Mouse (Mus musculus) forebrain, embryonic 13.5 days (tissue): ENCODE measurements around the gene Cd55b. TPM values are rescaled to one million over a fixed set of nuclear protein-coding genes. Genes with fewer than 3 reads are reported as not detected.
"Not testable (repeated sequence)": the region's sequence is repeated elsewhere in the genome, so short reads cannot be mapped to it uniquely, and the experiment has no call there.

Experiments
- ATAC-seq: fragments of 200-750 bp; cut with Nextera tagmentation; 2 replicates; pipeline ENCODE4 v1.8.0; 2017
- H3K27ac ChIP-seq: fragments of 300-500 bp; sonication (generic); 2 replicates; pipeline ENCODE4 v1.5.1; 2015; ENCODE audit warnings: inconsistent platforms, mild to moderate bottlenecking, moderate library complexity
- H3K27me3 ChIP-seq: fragments of 300-500 bp; sonication (generic); 2 replicates; pipeline ENCODE4 v1.6.1; 2015; ENCODE audit warnings: mild to moderate bottlenecking, inconsistent platforms
- H3K36me3 ChIP-seq: fragments of 300-500 bp; sonication (generic); 2 replicates; pipeline ENCODE4 v1.6.1; 2015; ENCODE audit warnings: mild to moderate bottlenecking, inconsistent platforms; ENCODE audit not compliant: poor library complexity, severe bottlenecking
- H3K4me1 ChIP-seq: fragments of 300-500 bp; sonication (generic); 2 replicates; pipeline ENCODE4 v1.6.1; 2015; ENCODE audit warnings: inconsistent platforms
- H3K4me2 ChIP-seq: fragments of 300-500 bp; sonication (generic); 2 replicates; pipeline ENCODE4 v1.6.1; 2015; ENCODE audit warnings: inconsistent platforms, mild to moderate bottlenecking, moderate library complexity
- H3K4me3 ChIP-seq: fragments of 300-500 bp; sonication (generic); 2 replicates; pipeline ENCODE4 v1.5.1; 2015; ENCODE audit warnings: mild to moderate bottlenecking, inconsistent platforms
- H3K9ac ChIP-seq: fragments of 300-500 bp; sonication (generic); 2 replicates; pipeline ENCODE4 v1.6.1; 2015; ENCODE audit warnings: mild to moderate bottlenecking, inconsistent platforms
- H3K9me3 ChIP-seq: fragments of 300-500 bp; sonication (generic); replicated peaks from 2 replicates; pipeline ENCODE4 v1.6.1; 2016; ENCODE audit warnings: inconsistent platforms
- whole genome bisulfite sequencing: fragments of 180-500 bp; shearing (Covaris S2); methylation state at CpG from one replicate; pipeline ENCODE4 v1.1.7; 2015; 5-methylcytosine and 5-hydroxymethylcytosine counted together
- polyA plus RNA-seq: library from polyadenylated mRNA; unstranded; fragments of >200 nt; fragmentation: Nextera tagmentation; extraction: Ambion mirVana; gene quantifications from 2 replicates; pipeline ENCODE4 v1.2.1, GENCODE M21; 2015

Gene Cd55b
- polyA plus RNA-seq, 1 experiment from 2014 or later, result not detected

- not testable (repeated sequence) for H3K4me3 ChIP-seq, H3K36me3 ChIP-seq, H3K9me3 ChIP-seq, H3K9ac ChIP-seq, ATAC-seq, H3K27ac ChIP-seq, H3K4me1 ChIP-seq, H3K27me3 ChIP-seq, H3K4me2 ChIP-seq
Observed at GRCm38 (mm10) chr1:130397109-130397508, 25.7 kb downstream of the Cd55b start.

GRCm38 (mm10) chr1:130387282-130387681 lies 35.5 kb downstream of the Cd55b start:
- not testable (repeated sequence) for H3K36me3 ChIP-seq, H3K27ac ChIP-seq, H3K4me3 ChIP-seq, H3K27me3 ChIP-seq, H3K4me2 ChIP-seq, H3K9me3 ChIP-seq, ATAC-seq, H3K4me1 ChIP-seq, H3K9ac ChIP-seq

GRCm38 (mm10) chr1:130377726-130378429 lies 44.9 kb downstream of the Cd55b start:
- Histone ChIP-seq H3K27me3 (no peaks in the 10 kb centered on the region), H3K4me1 (no peaks in the 10 kb centered on the region), H3K27ac (no peak overlapping the region), H3K4me2 (no peak overlapping the region), H3K9me3 (no peaks in the 10 kb centered on the region), H3K9ac (no peak overlapping the region), H3K36me3 (no peaks in the 10 kb centered on the region), H3K4me3 (no peak overlapping the region)
- no peak for ATAC-seq
- 93% methylated on average over 14 of the region's 14 CpGs for WGBS

GRCm38 (mm10) chr1:130374173-130374785 lies 48.5 kb downstream of the Cd55b start:
- Histone ChIP-seq H3K27me3 (no peaks in the 10 kb centered on the region), H3K9me3 (no peaks in the 10 kb centered on the region), H3K36me3 (no peaks in the 10 kb centered on the region), H3K4me3 (no peak overlapping the region), H3K4me1 (no peaks in the 10 kb centered on the region), H3K4me2 (no peak overlapping the region), H3K27ac (no peak overlapping the region), H3K9ac (no peak overlapping the region)
- 78% methylated on average over 3 of the region's 3 CpGs for WGBS
- ATAC-seq, result no peak

- no peak overlapping the region for H3K4me3 ChIP-seq
- H3K9me3 ChIP-seq, result no peaks in the 10 kb centered on the region
- no peak overlapping the region for H3K9ac ChIP-seq
- 27% methylated on average over 2 of the region's 2 CpGs for WGBS
- ATAC-seq, result no peak
- no peaks in the 10 kb centered on the region for H3K36me3 ChIP-seq
- no peak overlapping the region for H3K27ac ChIP-seq
- no peak overlapping the region for H3K4me2 ChIP-seq
- H3K27me3 ChIP-seq, result no peaks in the 10 kb centered on the region
- no peaks in the 10 kb centered on the region for H3K4me1 ChIP-seq
Observed at GRCm38 (mm10) chr1:130373398-130374083, 49.3 kb downstream of the Cd55b start.

GRCm38 (mm10) chr1:130371895-130372528 lies 50.8 kb downstream of the Cd55b start:
- H3K4me2 ChIP-seq, result no peak overlapping the region
- H3K27ac ChIP-seq, result no peak overlapping the region
- no peak overlapping the region for H3K9ac ChIP-seq
- no peak overlapping the region for H3K4me3 ChIP-seq
- H3K36me3 ChIP-seq, result no peaks in the 10 kb centered on the region
- no peaks in the 10 kb centered on the region for H3K4me1 ChIP-seq
- H3K9me3 ChIP-seq, result no peaks in the 10 kb centered on the region
- 36% methylated on average over 7 of the region's 7 CpGs for WGBS
- ATAC-seq, result peak; percentile 74
- no peaks in the 10 kb centered on the region for H3K27me3 ChIP-seq

GRCm38 (mm10) chr1:130371291-130371690 lies 51.5 kb downstream of the Cd55b start:
- no peaks in the 10 kb centered on the region for H3K4me1 ChIP-seq
- no peak for ATAC-seq
- 80% methylated on average over 5 of the region's 5 CpGs for WGBS

GRCm38 (mm10) chr1:130350077-130350635 lies 72.7 kb downstream of the Cd55b start:
- no peaks in the 10 kb centered on the region for H3K27me3 ChIP-seq
- no peaks in the 10 kb centered on the region for H3K9me3 ChIP-seq
- WGBS, result 13% methylated on average over 1 of the region's 1 CpGs
- no peak overlapping the region for H3K9ac ChIP-seq
- no peaks in the 10 kb centered on the region for H3K36me3 ChIP-seq
- no peak overlapping the region for H3K4me3 ChIP-seq
- H3K4me1 ChIP-seq, result no peaks in the 10 kb centered on the region
- no peak overlapping the region for H3K4me2 ChIP-seq
- H3K27ac ChIP-seq, result no peak overlapping the region
- ATAC-seq, result peak; percentile 85

More at GRCm38 (mm10) chr1:130371291-130371690, 51.5 kb downstream of the Cd55b start:
- H3K4me2 ChIP-seq, result no peak overlapping the region
- H3K36me3 ChIP-seq, result no peaks in the 10 kb centered on the region
- no peak overlapping the region for H3K9ac ChIP-seq
- H3K27ac ChIP-seq, result no peak overlapping the region
- no peaks in the 10 kb centered on the region for H3K27me3 ChIP-seq
- no peaks in the 10 kb centered on the region for H3K9me3 ChIP-seq
- H3K4me3 ChIP-seq, result no peak overlapping the region

- no peaks in the 10 kb centered on the region for H3K36me3 ChIP-seq
- H3K4me2 ChIP-seq, result no peak overlapping the region
- no peak overlapping the region for H3K9ac ChIP-seq
- no peaks in the 10 kb centered on the region for H3K9me3 ChIP-seq
- ATAC-seq, result no peak
- H3K27me3 ChIP-seq, result no peaks in the 10 kb centered on the region
- WGBS, result 90% methylated on average over 9 of the region's 9 CpGs
- H3K4me1 ChIP-seq, result no peaks in the 10 kb centered on the region
- H3K27ac ChIP-seq, result no peak overlapping the region
- no peak overlapping the region for H3K4me3 ChIP-seq
Observed at GRCm38 (mm10) chr1:130342429-130342828, 80.4 kb downstream of the Cd55b start.

Other genes with a start within 250 kb of the Cd55b start
- 2.0 and 2.6 TPM in 2 replicates for gene Cd55, start 39.7 kb upstream of the Cd55b start, polyA plus RNA-seq
- not detected in 2 replicates for gene Zp3r, start 206.6 kb upstream of the Cd55b start, polyA plus RNA-seq
- gene C4bp, start 238.6 kb upstream of the Cd55b start, polyA plus RNA-seq, result not detected in 2 replicates